ENCODE assay signal across 29 mouse cellular contexts in the genomic region with DNA sequence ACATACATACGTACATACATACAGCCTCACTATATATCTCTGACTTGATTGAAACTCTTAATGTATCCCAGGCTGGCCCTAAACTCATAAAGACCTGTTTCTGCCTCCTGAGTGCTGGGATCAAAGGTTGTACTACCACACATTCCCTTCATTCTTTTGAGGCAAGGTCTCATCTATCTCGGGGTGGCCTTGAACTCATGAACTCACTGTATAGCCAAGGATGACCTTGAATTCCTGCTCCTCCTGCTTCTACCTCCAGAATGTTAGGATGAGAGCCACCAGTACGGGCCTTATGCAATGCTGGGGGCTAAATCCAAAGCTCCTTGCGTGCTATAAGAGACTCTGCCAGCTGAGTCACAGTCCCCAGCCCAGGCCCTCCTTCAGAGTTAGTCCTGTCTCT. TPM values are rescaled to one million over a fixed set of nuclear protein-coding genes. Genes with fewer than 3 reads are reported as not detected.
"Had no signal": no experiment of that assay in that cellular context is flagged by ENCODE, and none has a peak within 500 bp of the region (broad histone marks: within the 10 kb centered on the region; RNA-seq: fewer than 3 reads in every experiment).

No protein-coding gene starts in this region.

- DNase-seq: cerebellum, adult 9-10 months; cerebellum, adult 9-11 months; cerebellum, postnatal 10 days; cerebellum, postnatal 14 days; cerebellum, postnatal 25 days; cerebellum, postnatal 36 days; embryo, embryonic 11 days; forebrain, postnatal 0 days; gastrocnemius, adult 2 months; gastrocnemius, postnatal 10 days; gastrocnemius, postnatal 14 days; gastrocnemius, postnatal 25 days; gastrocnemius, postnatal 36 days; heart, adult 11 months; heart, adult 18-20 months; heart, adult 2 months had no signal

- ATAC-seq: forebrain, embryonic 13.5 days; forebrain, embryonic 14.5 days; forebrain, embryonic 15.5 days; forebrain, embryonic 16.5 days; forebrain, postnatal 0 days had no signal

- H3K27ac ChIP-seq: embryonic facial prominence, embryonic 10.5 days; embryonic facial prominence, embryonic 12.5 days; embryonic facial prominence, embryonic 13.5 days; embryonic facial prominence, embryonic 15.5 days; forebrain, embryonic 10.5 days; forebrain, embryonic 12.5 days; forebrain, embryonic 13.5 days; forebrain, embryonic 15.5 days; gastrocnemius, adult 2 months; heart, adult 2 months had no signal

- H3K4me1 ChIP-seq: embryonic facial prominence, embryonic 10.5 days; embryonic facial prominence, embryonic 12.5 days; embryonic facial prominence, embryonic 13.5 days; embryonic facial prominence, embryonic 15.5 days; forebrain, embryonic 10.5 days; forebrain, embryonic 12.5 days; forebrain, embryonic 13.5 days; forebrain, embryonic 15.5 days had no signal

- H3K4me3 ChIP-seq: embryonic facial prominence, embryonic 10.5 days; embryonic facial prominence, embryonic 12.5 days; embryonic facial prominence, embryonic 13.5 days; embryonic facial prominence, embryonic 15.5 days; erythroblast, embryonic 14.5 days; forebrain, embryonic 10.5 days; forebrain, embryonic 12.5 days; forebrain, embryonic 13.5 days; forebrain, embryonic 15.5 days; gastrocnemius, adult 2 months; heart, adult 2 months had no signal

- H3K9me3 ChIP-seq: embryonic facial prominence, embryonic 10.5 days; embryonic facial prominence, embryonic 12.5 days; embryonic facial prominence, embryonic 13.5 days; embryonic facial prominence, embryonic 15.5 days; forebrain, embryonic 10.5 days; forebrain, embryonic 12.5 days; forebrain, embryonic 13.5 days; forebrain, embryonic 15.5 days had no signal

- H3K9ac ChIP-seq: embryonic facial prominence, embryonic 12.5 days; embryonic facial prominence, embryonic 13.5 days; embryonic facial prominence, embryonic 15.5 days; forebrain, embryonic 12.5 days; forebrain, embryonic 13.5 days; forebrain, embryonic 15.5 days; forebrain, postnatal 0 days had no signal

- H3K4me2 ChIP-seq: embryonic facial prominence, embryonic 12.5 days; embryonic facial prominence, embryonic 13.5 days; embryonic facial prominence, embryonic 15.5 days; forebrain, embryonic 12.5 days; forebrain, embryonic 13.5 days; forebrain, embryonic 15.5 days had no signal

- H3K36me3 ChIP-seq: embryonic facial prominence, embryonic 10.5 days; embryonic facial prominence, embryonic 12.5 days; embryonic facial prominence, embryonic 13.5 days; embryonic facial prominence, embryonic 15.5 days; forebrain, embryonic 10.5 days; forebrain, embryonic 12.5 days; forebrain, embryonic 15.5 days had no signal

RNA-seq across cellular contexts. Expression of a gene that starts 7.1 kb away (rescaled TPM):
- total RNA-seq: common myeloid progenitor, adult 5-6 weeks; granulocyte monocyte progenitor cell, adult 5-6 weeks had no signal
- polyA plus RNA-seq: erythroblast, embryonic 14.5 days had no signal

RNA-seq across cellular contexts. Expression of a gene that starts 19.1 kb away (rescaled TPM):
- polyA plus RNA-seq: erythroblast, embryonic 14.5 days had no signal
